Mouse (Mus musculus): ENCODE results near the gene Majin. TPM values are rescaled to one million over a fixed set of nuclear protein-coding genes. Genes with fewer than 3 reads are reported as not detected.

The Majin gene
- total and polyA plus RNA-seq, 3 experiments: not detected

DNA sequence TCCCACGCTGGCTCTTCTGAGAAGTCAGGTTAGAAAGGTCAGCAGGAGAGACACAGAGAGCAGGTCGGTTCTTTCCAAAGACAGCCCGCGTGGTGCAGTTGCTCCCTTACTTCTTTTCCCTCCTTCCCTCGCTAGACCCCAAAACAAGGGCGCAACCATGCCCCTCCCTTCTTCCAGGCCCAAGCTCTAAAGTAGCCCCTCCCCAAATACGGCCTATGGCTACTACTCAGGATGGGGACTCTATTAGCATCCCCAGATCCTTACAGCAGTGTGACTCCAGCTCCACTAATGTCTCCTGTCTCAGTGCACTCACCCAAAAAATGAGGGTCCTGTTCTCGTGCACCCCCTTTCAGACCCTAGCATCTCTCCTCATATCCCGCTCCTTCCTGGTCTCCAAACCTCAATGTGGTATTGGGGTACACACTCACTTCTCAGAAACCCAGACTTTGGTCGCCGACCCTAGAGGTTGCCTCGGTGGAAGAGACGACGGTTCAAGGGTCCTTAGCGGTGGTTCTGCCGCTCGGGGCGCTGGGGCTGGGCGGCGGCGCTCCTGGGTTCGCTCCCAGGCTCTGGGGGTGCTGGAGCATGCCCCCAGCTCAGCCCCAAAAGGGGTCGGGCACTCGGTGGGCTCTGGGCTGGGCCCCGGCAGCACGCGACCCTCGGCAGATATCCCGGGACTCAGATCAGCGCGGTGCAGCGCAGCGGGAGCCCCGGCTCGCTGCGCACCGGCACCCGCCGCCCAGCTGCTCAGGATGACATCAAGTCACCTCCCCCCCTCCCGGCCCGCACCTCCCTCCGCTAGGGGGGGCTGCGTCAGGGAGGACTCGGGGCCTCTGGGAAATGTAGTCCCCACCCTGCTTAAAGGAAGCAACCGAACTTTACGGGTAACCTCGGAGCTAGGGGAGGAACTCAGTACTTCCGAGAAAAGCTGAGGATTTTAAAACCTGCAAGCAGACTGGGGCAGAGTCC is 51.2 kb downstream of the Majin start, which contains the start of gene Ppp2r5b:
Gene Ppp2r5b, minus strand, starts transcription at position 789 of the 969 bp plus-strand sequence.
- Histone ChIP-seq H3K4me1 (ENCODE audit: control insufficient read depth in 1 of 2, insufficient read depth in 2 of 2) (peaks cover 0 to 16% of the 10 kb centered on the region in 2 experiments; a peak in 2 of 4 replicates), H3K27me3 (replicated peaks) (no peaks in the 10 kb centered on the region), H3K27ac (ENCODE audit: insufficient read depth, low read depth) (peak within 1 kb of the TSS; percentile 73), H3K79me2 (replicated peaks; ENCODE audit: control insufficient read depth, extremely low read depth, insufficient read depth, poor library complexity, severe bottlenecking) (no peaks in the 10 kb centered on the region), H3K36me3 (replicated peaks in 1 of 2; ENCODE audit: control insufficient read depth in 1 of 2, insufficient read depth in 1 of 2, low read length in 1 of 2) (peaks cover 4 to 12% of the 10 kb centered on the region in 2 experiments), H3K4me3 (replicated peaks in 1 of 3; ENCODE audit: low read depth in 2 of 3, low read length in 2 of 3, poor library complexity in 1 of 3) (peak within 1 kb of the TSS; percentile 59 to 83 (median 77)), H3K9ac (ENCODE audit: insufficient read depth, low read depth) (peak within 1 kb of the TSS; percentile 90), H3K9me3 (replicated peaks; ENCODE audit: low read length) (no peaks in the 10 kb centered on the region), H3K4me2 (ENCODE audit: insufficient read depth, low read depth, poor library complexity, severe bottlenecking) (peak within 1 kb of the TSS; percentile 85)
- TF ChIP-seq PAX5 (IDR thresholded peaks at IDR 0.05; ENCODE audit: low read length) (no peak), MEF2A (IDR thresholded peaks at IDR 0.05; ENCODE audit: borderline replicate concordance, low read depth, low read length) (no peak), CTCF (conservative IDR thresholded peaks at IDR 0.05 in 1 of 2, IDR thresholded peaks at IDR 0.05 in 1 of 2; ENCODE audit: low read depth in 2 of 2, low read length in 2 of 2) (peak in 1 of 2 experiments; percentile 62; a peak in 2 of 4 replicates), UBTF (IDR thresholded peaks at IDR 0.05; ENCODE audit: low read depth, low read length) (no peak), JUND (conservative IDR thresholded peaks at IDR 0.05; ENCODE audit: low read depth, low read length) (no peak), MXI1 (IDR thresholded peaks at IDR 0.05; ENCODE audit: low read depth, low read length) (peak; percentile 66; the same call in 1 of the 2 replicates), CHD1 (IDR thresholded peaks at IDR 0.05; ENCODE audit: low read depth, low read length) (no peak), MAZ (IDR thresholded peaks at IDR 0.05; ENCODE audit: low read depth, low read length) (peak; percentile 95), POLR2A (IDR thresholded peaks at IDR 0.05; ENCODE audit: low read depth, low read length) (0 out of 2 replicates have a peak, but pooled peaks have one; percentile 30), NRF1 (IDR thresholded peaks at IDR 0.05; ENCODE audit: low read depth, low read length) (peak; percentile 47; the same call in 1 of the 2 replicates), JUN (IDR thresholded peaks at IDR 0.05; ENCODE audit: insufficient read depth, low read depth, low read length) (no peak), ETS1 (conservative IDR thresholded peaks at IDR 0.05; ENCODE audit: low read depth, low read length) (peak; percentile 32; the same call in 1 of the 2 replicates), ZKSCAN1 (IDR thresholded peaks at IDR 0.05; ENCODE audit: borderline replicate concordance, low read depth, low read length) (no peak), HCFC1 (IDR thresholded peaks at IDR 0.05; ENCODE audit: low read depth, low read length) (peak; percentile 82), BHLHE40 (IDR thresholded peaks at IDR 0.05; ENCODE audit: low read depth, low read length) (0 out of 2 replicates have a peak, but pooled peaks have one; percentile 18), ELF1 (IDR thresholded peaks at IDR 0.05; ENCODE audit: low read depth, low read length) (peak; percentile 60; the same call in 1 of the 2 replicates), SIN3A (IDR thresholded peaks at IDR 0.05; ENCODE audit: low read length) (peak; percentile 70; the same call in 1 of the 2 replicates), EP300 (IDR thresholded peaks at IDR 0.05; ENCODE audit: low read length) (no peak), KAT2A (IDR thresholded peaks at IDR 0.05; ENCODE audit: insufficient replicate concordance, low read length) (peak; percentile 58; the same call in 1 of the 2 replicates), POLR2AphosphoS2 (IDR thresholded peaks at IDR 0.05; ENCODE audit: low read depth, low read length) (no peak), CHD2 (IDR thresholded peaks at IDR 0.05; ENCODE audit: low read length) (peak; percentile 56; the same call in 1 of the 2 replicates), TCF12 (IDR thresholded peaks at IDR 0.05; ENCODE audit: low read depth, low read length) (no peak; the same call in 1 of the 2 replicates)
- dilution Hi-C loops (cut with MboI; ENCODE audit: extremely low pct_ligation_motif_present, extremely low pct_unique_long_range_greater_than_20kb, low sequenced_read_pairs): no loop called here
- in situ Hi-C loops (cut with MboI; ENCODE audit: low pct_ligation_motif_present, low pct_unique_long_range_greater_than_20kb, low sequenced_read_pairs): no loop called here
- DNase-seq (ENCODE audit: extremely low read depth): peak; percentile 91

Data from CH12.LX (cell line).